Mouse (Mus musculus) bone marrow macrophage, adult 2 months (primary cell): ENCODE data around the gene Bco1.

Source experiments
- CTCF ChIP-seq: IDR thresholded peaks from 2 replicates; pipeline ENCODE4 v1.5.1; 2012; ENCODE audit warnings: low read depth, mild to moderate bottlenecking, low read length, moderate library complexity
- POLR2A ChIP-seq: IDR thresholded peaks from 2 replicates; pipeline ENCODE4 v1.6.1; 2012; ENCODE audit warnings: mild to moderate bottlenecking, low read depth, low read length, borderline replicate concordance

- TF ChIP-seq CTCF (no peak), POLR2A (no peak)
These were observed 38.0 kb downstream of the Bco1 start for GRCm38 (mm10) chr8:117133702-117134101.
